Mouse (Mus musculus) intestine, embryonic 15.5 days (tissue): ENCODE measurements around the gene Dus1l. TPM values are rescaled to one million over a fixed set of nuclear protein-coding genes. Genes with fewer than 3 reads are reported as not detected.
A peak's percentile ranks its signal among the peaks of the same experiment; 100 is the strongest.
"Not testable (repeated sequence)": the region's sequence is repeated elsewhere in the genome, so short reads cannot be mapped to it uniquely, and the experiment has no call there.

Experiments used
- ATAC-seq: fragments of 200-750 bp; cut with Nextera tagmentation; 2 replicates; pipeline ENCODE4 v1.8.0; 2017; ENCODE audit warnings: moderate TSS enrichment, moderate library complexity
- H3K27ac ChIP-seq: fragments of 300-500 bp; sonication (generic); 2 replicates; pipeline ENCODE4 v1.5.1; 2015; ENCODE audit warnings: mild to moderate bottlenecking, inconsistent platforms
- H3K27me3 ChIP-seq: fragments of 300-500 bp; sonication (generic); replicated peaks from 2 replicates; pipeline ENCODE4 v1.6.1; 2015; ENCODE audit warnings: inconsistent platforms
- H3K36me3 ChIP-seq: fragments of 300-500 bp; sonication (generic); 2 replicates; pipeline ENCODE4 v1.6.1; 2015; ENCODE audit warnings: inconsistent platforms
- H3K4me1 ChIP-seq: fragments of 300-500 bp; sonication (generic); replicated peaks from 2 replicates; pipeline ENCODE4 v1.6.1; 2015; ENCODE audit warnings: inconsistent platforms
- H3K4me2 ChIP-seq: fragments of 300-500 bp; sonication (generic); replicated peaks from 2 replicates; pipeline ENCODE4 v1.6.1; 2015; ENCODE audit warnings: mild to moderate bottlenecking, inconsistent platforms
- H3K4me3 ChIP-seq: fragments of 300-500 bp; sonication (generic); replicated peaks from 2 replicates; pipeline ENCODE4 v1.5.1; 2015; ENCODE audit warnings: inconsistent platforms
- H3K9ac ChIP-seq: fragments of 300-500 bp; sonication (generic); 2 replicates; pipeline ENCODE4 v1.6.1; 2015; ENCODE audit warnings: inconsistent platforms
- H3K9me3 ChIP-seq: fragments of 300-500 bp; sonication (generic); 2 replicates; pipeline ENCODE4 v1.6.1; 2016; ENCODE audit warnings: inconsistent platforms
- WGBS: fragments of 180-500 bp; shearing (Covaris S2); methylation state at CpG from one replicate; pipeline ENCODE4 v1.1.7; 2015; 5-methylcytosine and 5-hydroxymethylcytosine counted together
- polyA plus RNA-seq: library from polyadenylated mRNA; unstranded; fragments of >200 nt; fragmentation: Nextera tagmentation; extraction: Ambion mirVana; gene quantifications from 2 replicates; pipeline ENCODE4 v1.2.1, GENCODE M21; 2015

Gene Dus1l
- polyA plus RNA-seq, 1 experiment from 2014 or later = 76.5 TPM

DNA sequence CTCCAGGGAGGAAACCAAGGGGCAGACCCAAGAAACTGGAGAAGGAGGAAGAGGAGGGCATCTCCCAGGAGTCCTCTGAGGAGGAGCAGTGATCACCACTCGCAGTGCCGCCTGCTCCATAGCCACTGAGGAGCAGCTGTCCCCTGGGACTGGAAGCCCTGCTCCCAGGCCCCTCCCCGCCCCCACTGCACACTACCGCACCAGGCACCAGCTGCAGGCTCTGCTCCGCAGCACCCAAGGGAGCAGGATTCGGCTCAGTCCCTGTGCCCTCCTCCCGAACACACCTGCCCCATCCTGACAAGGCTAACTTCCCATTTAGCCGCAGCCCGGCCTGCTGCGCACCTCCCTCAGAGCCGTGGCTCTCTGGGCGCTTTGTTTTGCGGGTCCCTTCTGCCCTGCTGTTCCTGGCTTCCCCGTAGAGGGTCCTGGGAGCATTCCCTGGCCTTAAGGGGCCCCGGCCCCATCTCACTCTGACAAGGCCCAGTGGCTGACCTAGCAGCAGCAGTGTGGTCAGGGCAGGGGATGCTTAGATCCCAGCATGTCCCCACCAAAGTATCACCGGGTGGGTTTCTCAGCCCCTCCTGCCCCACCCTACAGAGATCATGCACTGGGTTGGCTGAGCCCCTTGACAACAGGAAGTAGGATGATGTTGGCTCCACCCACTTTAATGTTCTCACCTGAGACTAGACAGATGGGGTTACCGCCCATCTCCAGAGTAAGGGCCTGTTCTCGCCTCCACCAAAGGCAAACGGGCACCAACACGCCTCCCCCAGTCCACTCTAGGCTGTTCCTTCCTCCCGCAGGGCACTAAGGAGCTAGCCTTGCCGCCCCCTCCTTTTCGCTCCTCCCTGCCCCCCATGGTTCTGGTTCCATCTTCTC lies 32.8 kb downstream of the Dus1l start:
- H3K9ac ChIP-seq, H3K4me1 ChIP-seq, H3K27me3 ChIP-seq, H3K9me3 ChIP-seq, H3K36me3 ChIP-seq: not testable (repeated sequence)
- peak overlapping the region; percentile 17; the same call in 1 of the 2 replicates for H3K4me3 ChIP-seq
- 24% methylated on average over 5 of the region's 23 CpGs for WGBS
- peak overlapping the region; percentile 91 for H3K27ac ChIP-seq
- ATAC-seq = peak; percentile 65
- peak overlapping the region; percentile 46 for H3K4me2 ChIP-seq

DNA sequence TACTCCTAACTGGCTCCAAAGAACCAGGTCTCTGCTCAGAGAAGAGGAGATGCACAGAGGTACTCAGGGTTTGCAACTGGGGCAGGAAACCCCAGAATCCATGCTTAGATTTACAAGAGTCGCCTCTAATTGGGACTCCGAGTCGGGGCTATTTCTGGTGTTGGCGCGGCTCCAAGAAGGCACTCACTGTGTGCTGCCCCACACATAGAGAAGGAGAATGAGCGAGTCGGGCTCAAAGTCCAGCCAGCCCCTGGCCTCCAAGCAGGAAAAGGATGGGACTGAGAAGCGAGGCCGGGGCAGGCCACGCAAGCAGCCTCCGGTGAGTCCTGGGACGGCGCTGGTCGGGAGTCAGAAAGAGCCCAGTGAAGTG lies 33.5 kb downstream of the Dus1l start, which contains the start of gene Hmga1b:
Gene Hmga1b (plus strand): TSS at position 123 of the 370 bp plus-strand sequence.
- H3K27ac ChIP-seq = peak within 1 kb of the TSS; percentile 91
- H3K27me3 ChIP-seq = not testable (repeated sequence)

DNA sequence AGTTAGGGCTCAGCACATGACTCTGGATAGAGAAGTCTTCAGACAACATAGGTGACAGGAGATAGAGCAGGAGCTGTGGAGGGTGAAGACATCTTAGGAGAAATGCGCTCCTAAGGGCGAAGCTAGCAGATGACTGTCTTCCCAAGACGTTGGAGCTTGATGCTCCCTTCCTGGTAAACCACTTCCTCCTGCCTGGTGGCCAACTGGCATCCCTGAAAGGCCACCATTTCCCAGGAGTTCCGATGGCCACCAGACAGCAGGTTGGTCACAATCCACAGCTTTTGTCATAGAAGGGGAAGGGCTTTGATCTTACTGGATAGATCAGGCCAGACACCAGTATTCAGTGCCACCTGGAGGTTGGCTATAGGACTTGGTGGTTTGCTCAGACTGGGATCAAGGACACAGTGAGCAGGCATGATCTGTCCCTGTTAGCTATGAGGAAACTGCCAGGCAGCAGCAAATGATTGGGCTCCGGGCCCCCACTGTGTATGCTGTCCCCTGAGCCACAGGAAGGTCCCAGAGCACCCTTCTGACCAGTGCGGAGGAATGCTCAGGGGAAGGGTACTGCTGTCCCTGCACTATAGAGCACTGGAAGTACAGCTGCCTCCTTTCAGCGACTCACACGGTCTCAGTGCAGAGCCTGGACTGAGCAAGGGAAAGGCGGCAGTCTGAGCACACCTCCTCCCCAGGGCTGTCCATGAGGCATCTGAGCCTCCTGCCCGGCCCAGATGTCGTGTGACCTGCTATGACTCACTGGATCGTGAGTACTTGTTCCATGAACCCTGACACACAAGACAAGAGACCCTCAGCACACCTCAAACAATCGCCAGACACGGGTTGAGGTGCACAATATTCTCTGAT lies 34.2 kb downstream of the Dus1l start:
- no peaks in the 10 kb centered on the region for H3K9me3 ChIP-seq
- peaks cover 6% of the 10 kb centered on the region; the same call in 1 of the 2 replicates for H3K4me1 ChIP-seq
- no peak overlapping the region for H3K4me3 ChIP-seq
- peak; percentile 88 for ATAC-seq
- peak overlapping the region; percentile 36; the same call in 1 of the 2 replicates for H3K9ac ChIP-seq
- H3K4me2 ChIP-seq = peak overlapping the region; percentile 46
- 63% methylated on average over 14 of the region's 14 CpGs for WGBS
- H3K36me3 ChIP-seq = no peaks in the 10 kb centered on the region
- H3K27ac ChIP-seq = peak overlapping the region; percentile 91
- H3K27me3 ChIP-seq = no peaks in the 10 kb centered on the region

More for the DNA sequence above, 33.5 kb downstream of the Dus1l start, which contains the start of gene Hmga1b:
- peak; percentile 88 for ATAC-seq
- H3K36me3 ChIP-seq, H3K4me1 ChIP-seq, H3K9me3 ChIP-seq: not testable (repeated sequence)
- Histone ChIP-seq H3K4me3 (peak within 1 kb of the TSS; percentile 17; the same call in 1 of the 2 replicates), H3K4me2 (peak within 1 kb of the TSS; percentile 46), H3K9ac (peak within 1 kb of the TSS; percentile 36; the same call in 1 of the 2 replicates)
- WGBS = 11% methylated on average over 14 of the region's 14 CpGs

DNA sequence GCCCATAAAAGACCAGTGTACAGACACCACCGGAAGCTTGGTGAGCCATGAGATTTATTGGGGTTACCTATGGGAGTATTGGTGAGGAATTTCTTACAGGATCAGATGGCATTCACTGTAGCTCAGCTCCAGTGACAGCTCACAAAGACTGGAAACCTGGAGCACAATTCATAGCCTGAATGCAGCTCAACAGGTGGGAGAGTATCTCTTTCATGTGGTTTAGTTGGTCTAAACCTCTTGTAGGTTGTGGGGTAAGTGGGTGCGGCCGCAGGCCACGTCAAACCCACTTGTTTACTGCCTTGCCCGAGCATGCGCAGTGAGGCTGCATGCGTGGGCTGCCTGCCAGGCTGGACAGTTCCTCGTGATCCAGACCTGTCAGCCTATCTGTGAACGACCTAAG lies 36.0 kb downstream of the Dus1l start:
- Histone ChIP-seq H3K9ac (no peak overlapping the region), H3K4me1 (peaks cover 6% of the 10 kb centered on the region; the same call in 1 of the 2 replicates), H3K4me3 (no peak overlapping the region), H3K4me2 (no peak overlapping the region), H3K9me3 (no peaks in the 10 kb centered on the region), H3K27me3 (no peaks in the 10 kb centered on the region), H3K27ac (no peak overlapping the region), H3K36me3 (no peaks in the 10 kb centered on the region)
- WGBS = 87% methylated on average over 9 of the region's 9 CpGs
- ATAC-seq = no peak

DNA sequence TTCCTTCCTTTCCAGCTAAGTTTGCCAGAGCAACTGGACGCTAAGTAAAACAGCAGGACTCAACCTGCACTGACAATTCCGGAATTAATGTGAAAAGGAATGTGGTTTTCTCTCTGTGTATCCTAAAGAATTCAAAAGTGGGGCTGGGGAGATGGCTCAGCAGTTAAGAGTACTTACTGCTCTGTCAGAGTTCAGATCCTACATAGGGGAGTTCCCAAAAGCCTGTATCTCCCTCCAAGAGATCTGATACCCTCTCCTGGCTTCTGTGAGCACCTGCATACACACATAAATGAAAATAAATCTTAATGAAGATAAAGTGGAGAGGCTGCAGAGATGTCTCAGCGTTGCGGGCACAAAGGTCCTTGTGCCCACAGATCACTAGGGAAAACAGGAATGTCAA lies 44.6 kb downstream of the Dus1l start:
- Histone ChIP-seq H3K4me2 (no peak overlapping the region), H3K9ac (no peak overlapping the region), H3K9me3 (no peaks in the 10 kb centered on the region), H3K27ac (no peak overlapping the region), H3K27me3 (no peaks in the 10 kb centered on the region), H3K4me1 (peaks cover 3% of the 10 kb centered on the region; the same call in 1 of the 2 replicates), H3K36me3 (no peaks in the 10 kb centered on the region), H3K4me3 (no peak overlapping the region)
- WGBS = 68% methylated on average over 4 of the region's 4 CpGs
- ATAC-seq = no peak

DNA sequence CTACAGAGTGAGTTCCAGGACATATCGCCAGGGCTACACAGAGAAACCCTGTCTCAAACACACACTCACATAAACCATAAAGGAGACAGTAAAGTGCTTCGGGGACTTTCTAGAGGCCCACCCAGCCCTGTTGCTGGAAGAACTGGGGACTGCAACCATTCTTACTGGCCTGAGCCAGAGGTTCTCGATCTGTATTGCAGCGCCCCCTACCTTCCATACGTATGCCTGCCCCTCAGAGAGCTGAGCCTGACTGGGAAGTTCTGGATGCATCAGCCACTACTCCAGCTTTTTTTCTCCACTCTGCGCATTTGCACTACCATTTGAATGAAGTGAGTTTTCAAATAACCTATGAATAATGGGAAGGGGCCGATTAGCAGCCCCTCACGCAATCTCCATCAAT lies 46.8 kb downstream of the Dus1l start:
- Histone ChIP-seq H3K4me3 (no peak overlapping the region), H3K9me3 (no peaks in the 10 kb centered on the region), H3K4me2 (no peak overlapping the region), H3K27me3 (no peaks in the 10 kb centered on the region), H3K36me3 (no peaks in the 10 kb centered on the region), H3K27ac (no peak overlapping the region), H3K9ac (no peak overlapping the region), H3K4me1 (peaks cover 3% of the 10 kb centered on the region; the same call in 1 of the 2 replicates)
- 67% methylated on average over 8 of the region's 8 CpGs for WGBS
- no peak for ATAC-seq

DNA sequence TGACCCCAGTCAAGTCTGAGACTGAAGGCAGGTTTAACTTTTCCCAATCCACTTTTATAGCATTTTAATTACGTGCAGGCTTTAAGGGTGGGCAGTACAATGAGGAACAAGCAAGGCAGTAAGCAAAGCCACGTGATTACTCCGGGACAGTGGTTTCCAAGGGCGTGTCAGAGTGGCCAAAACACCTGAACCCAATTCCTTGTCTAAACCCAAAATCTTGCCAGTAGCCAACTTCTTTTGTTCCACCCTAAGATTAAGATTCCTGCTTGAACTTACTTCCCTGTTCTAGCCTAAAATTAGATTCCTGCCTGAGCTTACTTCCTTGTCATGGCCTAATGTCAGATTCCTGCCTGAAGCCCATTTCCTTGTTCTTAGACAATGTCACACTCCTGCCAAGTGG lies 48.2 kb downstream of the Dus1l start:
- Histone ChIP-seq H3K9me3 (no peaks in the 10 kb centered on the region), H3K4me3 (no peak overlapping the region), H3K27ac (no peak overlapping the region), H3K36me3 (no peaks in the 10 kb centered on the region), H3K4me1 (peaks cover 3% of the 10 kb centered on the region; the same call in 1 of the 2 replicates), H3K9ac (no peak overlapping the region), H3K4me2 (no peak overlapping the region), H3K27me3 (no peaks in the 10 kb centered on the region)
- WGBS = 73% methylated on average over 4 of the region's 4 CpGs
- 0 out of 2 replicates have a peak, but pooled peaks have one; percentile 12 for ATAC-seq

DNA sequence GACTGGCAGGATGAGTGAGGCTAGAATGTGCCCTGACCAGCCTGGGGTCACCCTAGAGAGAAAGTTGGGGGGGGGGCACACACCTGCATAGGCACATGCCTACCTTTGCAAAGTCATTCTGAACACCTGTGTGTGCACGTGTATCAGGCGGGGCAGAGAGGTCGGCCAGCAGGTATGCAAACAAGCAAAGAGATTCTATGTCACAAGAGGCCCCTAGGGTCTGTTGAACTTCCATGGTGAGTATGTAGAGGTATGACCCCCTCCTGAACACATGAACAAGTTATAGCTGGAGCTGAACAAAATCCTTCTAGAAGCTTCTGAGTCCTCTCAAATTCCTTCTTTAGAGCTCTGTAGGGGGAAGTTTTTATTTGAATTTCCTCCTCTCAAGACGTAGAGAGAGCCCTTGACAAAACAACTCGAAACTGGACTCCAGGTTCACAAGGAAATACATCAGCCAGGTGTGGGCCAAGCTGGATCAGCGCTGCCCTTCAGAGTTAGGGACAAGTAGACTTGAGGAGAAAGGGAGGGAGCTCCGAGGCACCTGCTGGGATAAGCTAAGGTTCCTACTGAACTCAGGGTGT lies 52.0 kb downstream of the Dus1l start:
- Histone ChIP-seq H3K4me2 (no peak overlapping the region), H3K9me3 (no peaks in the 10 kb centered on the region), H3K27ac (no peak overlapping the region), H3K27me3 (no peaks in the 10 kb centered on the region), H3K4me3 (no peak overlapping the region), H3K36me3 (no peaks in the 10 kb centered on the region), H3K4me1 (no peaks in the 10 kb centered on the region), H3K9ac (no peak overlapping the region)
- no peak for ATAC-seq
- WGBS = 62% methylated on average over 7 of the region's 7 CpGs

DNA sequence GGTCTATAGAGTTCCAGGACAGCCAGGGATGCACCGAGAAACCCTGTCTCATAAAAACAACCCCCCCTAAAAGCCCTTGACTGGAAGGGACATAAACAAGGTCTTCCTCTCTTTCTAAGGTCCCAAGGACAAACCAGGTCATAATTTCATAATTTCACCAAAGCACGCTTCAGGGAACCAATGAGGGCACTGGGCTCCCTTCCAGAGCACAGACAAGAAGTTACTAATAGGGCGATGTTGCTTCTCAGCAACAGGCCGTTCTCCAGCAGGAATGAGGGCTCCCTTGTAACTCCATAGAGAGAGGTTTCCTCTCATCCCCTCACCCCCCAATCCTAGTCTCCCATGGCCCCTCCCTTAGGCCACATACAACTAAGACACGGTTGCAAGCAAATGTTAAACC lies 55.2 kb downstream of the Dus1l start:
- Histone ChIP-seq H3K4me3 (no peak overlapping the region), H3K4me1 (no peaks in the 10 kb centered on the region), H3K4me2 (no peak overlapping the region), H3K36me3 (no peaks in the 10 kb centered on the region), H3K9me3 (no peaks in the 10 kb centered on the region), H3K9ac (no peak overlapping the region), H3K27ac (no peak overlapping the region), H3K27me3 (no peaks in the 10 kb centered on the region)
- WGBS = 89% methylated on average over 5 of the region's 5 CpGs
- ATAC-seq = no peak

Other genes with a start within 250 kb of the Dus1l start
- gene Mcrip1, start 246.7 kb downstream of the Dus1l start, polyA plus RNA-seq = 135 and 142 TPM in 2 replicates
- not detected in 2 replicates for gene Ppp1r27, start 245.3 kb downstream of the Dus1l start, polyA plus RNA-seq
- 992 and 1,107 TPM in 2 replicates for gene P4hb, start 223.2 kb downstream of the Dus1l start, polyA plus RNA-seq
- gene Arhgdia, start 214.8 kb downstream of the Dus1l start, polyA plus RNA-seq = 559 and 611 TPM in 2 replicates
- 406 and 459 TPM in 2 replicates for gene Alyref, start 198.0 kb downstream of the Dus1l start, polyA plus RNA-seq
- gene Anapc11, start 198.0 kb downstream of the Dus1l start, polyA plus RNA-seq = 178 and 194 TPM in 2 replicates
- 2.7 and 3.6 TPM in 2 replicates for gene Npb, start 187.9 kb downstream of the Dus1l start, polyA plus RNA-seq
- gene Pcyt2, start 178.5 kb downstream of the Dus1l start, polyA plus RNA-seq = 250 and 306 TPM in 2 replicates
- 40.1 and 42.2 TPM in 2 replicates for gene Sirt7, start 171.2 kb downstream of the Dus1l start, polyA plus RNA-seq
- 26.9 and 28.5 TPM in 2 replicates for gene Mafg, start 162.8 kb downstream of the Dus1l start, polyA plus RNA-seq
- gene Pycr1, start 152.6 kb downstream of the Dus1l start, polyA plus RNA-seq = 26.4 TPM in 2 replicates
- gene Myadml2, start 148.2 kb downstream of the Dus1l start, polyA plus RNA-seq = not detected in 2 replicates
- 1.6 and 3.0 TPM in 2 replicates for gene Notum, start 135.2 kb downstream of the Dus1l start, polyA plus RNA-seq
- gene Aspscr1, start 123.4 kb downstream of the Dus1l start, polyA plus RNA-seq = 96.0 and 103 TPM in 2 replicates
- gene Cenpx, start 82.7 kb downstream of the Dus1l start, polyA plus RNA-seq = 163 and 170 TPM in 2 replicates
- gene Lrrc45, start 82.5 kb downstream of the Dus1l start, polyA plus RNA-seq = 42.0 and 45.4 TPM in 2 replicates
- gene Rac3, start 74.9 kb downstream of the Dus1l start, polyA plus RNA-seq = 34.2 and 35.8 TPM in 2 replicates
- 31.3 and 41.7 TPM in 2 replicates for gene Dcxr, start 69.1 kb downstream of the Dus1l start, polyA plus RNA-seq
- 0.79 and 2.4 TPM in 2 replicates for gene Cbr2, start 64.3 kb downstream of the Dus1l start, polyA plus RNA-seq
- 6.8 and 10.3 TPM in 2 replicates for gene Hmga1b, start 33.6 kb downstream of the Dus1l start, polyA plus RNA-seq
- gene Rfng, start 12.2 kb downstream of the Dus1l start, polyA plus RNA-seq = 33.1 and 36.5 TPM in 2 replicates
- 170 and 184 TPM in 2 replicates for gene Gps1, start 12.1 kb downstream of the Dus1l start, polyA plus RNA-seq
- 48.8 and 54.3 TPM in 2 replicates for gene Fasn, start 28.1 kb upstream of the Dus1l start, polyA plus RNA-seq
- 4.2 and 5.1 TPM in 2 replicates for gene Ccdc57, start 136.5 kb upstream of the Dus1l start, polyA plus RNA-seq
- gene Slc16a3, start 152.1 kb upstream of the Dus1l start, polyA plus RNA-seq = 84.8 and 96.2 TPM in 2 replicates
- 106 TPM in 2 replicates for gene Csnk1d, start 194.9 kb upstream of the Dus1l start, polyA plus RNA-seq
- 5.6 and 6.1 TPM in 2 replicates for gene Cd7, start 243.0 kb upstream of the Dus1l start, polyA plus RNA-seq